Mouse (Mus musculus) spleen, adult 2 months (tissue): ENCODE data around the gene Gpr39.

ENCODE experiments used
- CTCF ChIP-seq: fragments of 200-500 bp; IDR thresholded peaks from 2 replicates; pipeline ENCODE4 v1.5.1; 2011; ENCODE audit warnings: mild to moderate bottlenecking, inconsistent platforms; ENCODE audit not compliant: insufficient read depth, insufficient read length, insufficient replicate concordance; ENCODE audit errors: extremely low read depth
- POLR2A ChIP-seq: fragments of 200-500 bp; IDR thresholded peaks from 2 replicates; pipeline ENCODE4 v1.6.1; 2011; ENCODE audit warnings: low read depth, low read length, inconsistent platforms

DNA sequence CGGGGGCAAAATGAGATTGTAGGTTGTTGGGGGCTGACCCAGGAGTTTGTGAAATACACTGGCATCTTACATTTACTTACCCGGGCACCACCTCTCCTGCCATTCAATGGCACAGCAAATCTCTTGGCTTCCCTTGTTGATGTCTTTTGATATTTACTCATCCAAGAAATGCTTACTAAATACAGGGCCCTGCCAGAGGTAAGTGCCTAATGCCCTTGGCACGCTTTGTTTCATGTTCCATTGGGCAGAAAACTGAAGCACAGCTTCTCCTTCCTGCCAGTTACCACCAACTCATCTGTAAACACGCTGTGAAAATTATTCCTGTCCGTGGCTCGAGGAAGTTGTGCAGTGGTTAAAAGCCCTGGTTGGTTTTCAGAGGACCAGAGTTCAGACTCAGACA, 39.4 kb downstream of the Gpr39 start:
- TF ChIP-seq CTCF (no peak), POLR2A (no peak)
